Mouse (Mus musculus): ENCODE measurements at regions not wholly inside any gene's neighbourhood (a gene's known extent, or its start where the extent isn't known, plus 50 kb on each side); places are given as distances from the start of the nearest gene placed in this dataset.

DNA sequence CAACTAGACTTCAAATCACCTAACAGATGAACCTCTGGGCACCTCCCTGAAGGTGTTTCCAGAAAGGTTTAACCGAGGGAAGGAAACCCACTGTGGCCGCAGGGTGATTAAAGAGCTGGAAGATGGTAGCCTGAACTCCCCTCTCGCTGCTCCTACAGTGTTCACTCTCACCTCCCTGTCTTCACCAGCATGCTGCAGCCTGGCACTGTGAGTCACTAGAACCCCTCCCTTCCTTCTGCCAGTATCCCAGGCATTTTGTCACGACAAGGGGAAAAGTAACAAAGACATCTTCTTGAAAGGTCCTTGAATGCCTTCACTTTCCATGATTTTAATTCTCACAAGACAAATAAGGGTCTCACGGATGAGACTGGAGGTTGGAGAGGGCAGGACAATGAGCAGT is 471.1 kb downstream of the Nuf2 start:
- no peak for TF ChIP-seq CTCF (IDR thresholded peaks at IDR 0.05; ENCODE audit: extremely low read depth, insufficient read depth, low read length)
- TF ChIP-seq POLR2A (IDR thresholded peaks at IDR 0.05; ENCODE audit: extremely low read depth, insufficient read depth, low read length) = no peak
